Mouse (Mus musculus) testis, postnatal 10 days (tissue): ENCODE results near the gene Tmem260.

ENCODE experiments used
- DNase-seq: peaks from one replicate; pipeline ENCODE4 v3.0.0; 2021; ENCODE audit warnings: low spot score

The Tmem260 gene

DNA sequence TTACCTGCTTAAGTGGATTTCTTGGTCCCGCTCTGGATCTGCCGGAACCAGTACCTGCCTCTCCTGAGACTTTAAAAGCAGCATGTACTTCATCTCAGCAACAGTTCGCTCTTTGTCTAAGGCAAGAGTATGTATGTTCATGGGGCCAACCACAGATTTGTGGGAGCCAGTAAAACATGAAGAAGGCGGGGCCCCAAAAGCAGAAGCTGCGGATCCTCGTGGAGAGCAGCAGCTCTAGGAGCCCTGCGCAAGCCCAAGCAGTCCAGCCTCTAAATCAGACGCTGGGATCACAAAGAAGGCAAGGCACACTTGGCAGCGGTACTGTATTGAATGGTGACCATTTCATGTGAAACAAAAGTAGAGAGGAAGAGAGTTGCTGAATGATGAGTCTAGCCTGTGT lies 107.8 kb downstream of the Tmem260 start:
- no peak for DNase-seq

DNA sequence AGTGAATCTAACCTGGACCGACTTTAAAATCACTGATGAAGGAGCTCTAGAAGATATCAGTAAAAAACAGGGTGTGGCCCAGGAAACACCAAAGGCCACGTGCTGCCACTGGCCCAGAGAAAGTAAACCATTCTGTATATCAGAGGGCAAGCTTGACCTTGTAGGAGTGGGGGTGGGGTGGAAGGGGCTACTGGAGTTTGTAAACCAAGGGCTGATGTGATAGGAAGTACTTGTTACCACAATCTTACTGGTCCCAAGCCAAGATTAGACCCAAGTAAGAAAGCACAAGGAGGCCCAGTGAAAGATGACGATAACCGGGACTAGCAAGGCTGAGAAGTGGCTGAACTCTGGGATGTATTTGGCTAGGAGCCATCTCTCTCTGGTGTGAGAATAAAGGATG lies 113.1 kb downstream of the Tmem260 start:
- DNase-seq: no peak

- DNase-seq: no peak
Measured at GRCm38 (mm10) chr14:48559736-48560135, 113.8 kb downstream of the Tmem260 start.

GRCm38 (mm10) chr14:48566596-48566995 lies 120.7 kb downstream of the Tmem260 start:
- DNase-seq: no peak
